Mouse (Mus musculus): ENCODE measurements around the gene Fis1.
A peak's percentile ranks its signal among the peaks of the same experiment; 100 is the strongest.

Fis1 gene

DNA sequence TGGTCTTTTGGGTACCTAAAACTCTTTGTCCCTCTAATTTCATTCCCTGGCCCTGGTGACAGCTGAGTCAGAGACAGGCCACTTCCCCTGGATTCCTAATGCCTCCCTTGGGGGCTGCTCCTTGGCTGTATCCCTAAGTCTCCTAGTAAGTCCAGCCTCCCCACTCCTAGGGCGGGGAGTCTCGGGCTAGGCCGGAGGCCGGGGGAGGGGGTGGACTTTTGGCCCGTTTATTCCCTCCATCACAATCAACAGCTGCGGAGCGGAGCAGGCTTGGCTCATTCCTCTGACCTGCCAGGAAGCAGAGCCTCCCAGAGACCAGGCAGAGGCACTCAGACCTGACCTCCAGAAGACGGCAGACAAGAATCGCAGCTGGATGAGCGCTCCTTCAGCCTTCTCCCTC is 14.5 kb downstream of the Fis1 start:
- DNase-seq (ENCODE audit: low spot score) = no peak

DNA sequence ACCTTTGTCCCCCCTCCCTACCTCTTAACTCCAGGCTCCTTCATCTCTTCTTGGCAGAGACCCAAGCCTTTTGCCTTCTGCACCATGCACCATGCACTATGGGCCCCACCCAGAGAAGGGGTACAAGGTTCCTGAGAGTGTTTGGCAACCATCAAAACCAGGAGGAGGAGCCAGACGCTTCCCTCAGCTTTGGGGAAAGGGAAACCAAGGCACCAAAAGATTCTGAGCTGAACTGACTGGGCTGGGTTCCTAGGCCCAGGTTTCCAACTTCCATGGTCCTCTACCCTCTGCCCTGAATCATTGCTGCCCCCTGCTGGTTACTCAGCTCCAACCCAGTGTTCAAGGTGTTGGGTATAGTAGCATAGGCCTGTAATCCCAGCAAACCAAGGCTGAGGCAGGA is 17.6 kb downstream of the Fis1 start:
- no peak for DNase-seq (ENCODE audit: low spot score)

DNA sequence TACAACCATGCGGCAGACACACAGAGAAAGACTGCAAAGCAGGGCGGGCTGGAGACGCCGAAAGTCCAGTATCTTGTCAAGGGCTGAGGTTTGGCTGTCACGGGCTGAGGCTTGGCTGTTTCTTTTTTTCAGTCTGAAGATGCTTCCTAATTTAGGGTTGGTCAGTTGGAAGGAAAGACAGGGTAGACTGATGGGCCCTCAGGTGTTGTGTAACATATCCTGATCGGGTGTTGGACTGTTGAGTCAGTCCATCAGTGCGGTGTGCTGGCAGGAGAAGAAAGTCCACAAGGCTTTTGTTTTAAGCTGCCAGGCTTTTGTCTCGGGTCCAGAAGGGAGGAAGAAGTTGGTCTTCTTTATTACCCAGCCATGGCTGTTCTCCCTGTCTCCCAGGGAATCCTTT is 20.6 kb downstream of the Fis1 start:
- no peak for DNase-seq (ENCODE audit: low spot score)

DNA sequence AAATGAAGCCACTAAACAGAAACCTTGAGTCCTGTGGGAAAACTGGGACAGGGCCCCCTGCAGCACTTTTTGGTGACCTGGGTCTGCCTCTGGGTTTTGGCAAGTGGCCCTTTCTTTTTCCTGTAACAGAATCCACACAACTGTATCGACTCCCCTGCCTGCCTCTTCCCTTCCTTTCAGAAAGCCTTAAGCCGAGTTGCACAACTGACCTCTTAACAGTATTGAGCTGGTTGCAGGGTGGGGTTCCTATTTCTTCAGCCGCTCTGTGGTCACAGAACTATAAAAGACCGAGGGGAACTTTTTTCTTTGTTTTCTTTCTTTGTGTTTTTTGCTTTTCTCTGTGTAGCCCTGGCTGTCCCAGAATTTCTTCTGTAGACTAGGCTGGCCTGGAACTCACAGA is 24.7 kb downstream of the Fis1 start:
- no peak for DNase-seq (ENCODE audit: low spot score)

DNA sequence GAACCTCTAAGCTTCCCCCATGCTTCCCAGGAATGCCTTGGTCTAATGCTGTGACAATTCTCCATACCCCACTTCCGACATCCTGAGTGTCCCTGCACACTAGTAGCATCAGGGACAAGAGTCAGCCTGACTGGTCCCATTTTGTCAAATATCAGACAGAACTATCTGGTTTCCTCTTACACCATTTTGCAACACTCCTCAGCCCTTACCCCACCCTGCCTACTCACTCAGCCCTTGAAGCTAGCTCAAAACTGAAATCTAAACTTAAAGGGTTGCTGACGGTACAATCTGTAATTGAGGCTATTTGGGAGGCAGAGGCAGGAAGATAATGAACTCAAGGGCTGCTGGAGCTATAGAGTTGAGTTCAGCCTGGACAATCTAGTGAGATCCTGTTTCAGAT is 26.7 kb downstream of the Fis1 start:
- DNase-seq (ENCODE audit: low spot score) = no peak

DNA sequence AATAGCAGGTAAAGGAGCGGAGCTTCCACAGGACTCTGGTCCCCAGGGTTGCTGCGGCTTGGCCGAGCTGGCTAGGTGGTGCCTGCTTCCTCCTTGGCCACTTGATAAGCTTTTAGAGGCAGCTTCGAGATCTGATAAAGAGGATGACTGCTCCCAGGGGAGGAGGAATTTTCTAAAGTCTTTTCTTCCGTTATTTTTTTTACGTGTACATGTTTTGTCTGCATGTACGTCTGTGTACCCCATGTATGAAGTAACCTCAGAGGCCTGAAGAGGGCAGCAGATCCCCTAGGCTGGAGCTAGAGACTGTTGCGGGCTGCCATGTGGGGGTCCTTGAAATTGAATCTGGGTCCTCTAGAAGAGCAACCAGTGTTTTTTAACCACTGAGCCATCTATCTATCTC is 27.9 kb downstream of the Fis1 start:
- no peak for DNase-seq (ENCODE audit: low spot score)

DNA sequence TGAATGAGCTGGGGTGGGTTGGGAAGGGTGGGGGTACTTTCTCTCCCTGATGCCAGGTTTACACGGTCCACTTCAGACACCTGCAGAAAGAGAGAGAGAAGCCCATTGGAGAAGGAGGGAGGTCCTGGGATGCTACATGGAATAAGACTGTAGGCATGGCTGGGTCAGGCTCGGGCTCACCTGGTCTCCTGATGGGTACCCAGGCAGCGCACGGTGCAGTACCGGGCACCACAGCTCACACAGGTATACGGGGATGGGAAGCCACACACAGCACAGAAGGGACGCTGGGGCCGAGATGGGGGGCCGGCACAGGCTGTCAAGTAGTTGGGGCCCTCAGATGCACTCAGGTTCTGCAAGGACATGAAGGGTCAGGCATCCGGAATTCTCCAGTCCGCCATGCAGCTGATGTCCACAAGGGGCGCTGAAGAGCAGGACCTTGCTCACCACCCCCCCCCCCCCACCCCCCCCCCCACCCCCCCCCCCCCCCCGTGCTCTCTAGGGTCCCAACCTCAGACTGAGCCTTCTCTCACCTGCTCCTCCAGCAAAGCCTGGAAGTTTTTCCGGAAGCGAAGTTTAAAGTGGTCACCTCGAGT is 29.4 kb downstream of the Fis1 start:
- no peak for DNase-seq (ENCODE audit: low spot score)

DNA sequence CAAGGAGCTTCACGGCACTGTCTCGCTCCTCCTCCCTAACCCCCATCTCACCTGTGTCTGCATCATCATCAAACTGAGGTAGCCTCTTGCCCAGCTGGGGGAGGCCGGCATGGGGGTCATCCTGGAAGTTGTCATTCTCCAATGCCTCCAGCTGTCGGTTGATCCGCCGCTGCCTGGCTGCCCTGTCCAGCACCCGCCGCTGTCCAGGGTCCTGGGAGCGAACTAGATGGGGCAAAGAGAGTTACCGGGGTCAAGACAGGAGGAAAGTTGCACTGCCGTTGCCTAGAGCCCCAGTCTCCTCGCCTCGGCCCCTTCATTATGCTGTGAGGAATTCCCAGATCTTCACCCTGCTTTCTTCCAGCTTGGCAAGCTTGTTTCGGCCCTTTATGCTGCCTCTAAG is 31.8 kb downstream of the Fis1 start:
- DNase-seq (ENCODE audit: low spot score) = no peak

DNA sequence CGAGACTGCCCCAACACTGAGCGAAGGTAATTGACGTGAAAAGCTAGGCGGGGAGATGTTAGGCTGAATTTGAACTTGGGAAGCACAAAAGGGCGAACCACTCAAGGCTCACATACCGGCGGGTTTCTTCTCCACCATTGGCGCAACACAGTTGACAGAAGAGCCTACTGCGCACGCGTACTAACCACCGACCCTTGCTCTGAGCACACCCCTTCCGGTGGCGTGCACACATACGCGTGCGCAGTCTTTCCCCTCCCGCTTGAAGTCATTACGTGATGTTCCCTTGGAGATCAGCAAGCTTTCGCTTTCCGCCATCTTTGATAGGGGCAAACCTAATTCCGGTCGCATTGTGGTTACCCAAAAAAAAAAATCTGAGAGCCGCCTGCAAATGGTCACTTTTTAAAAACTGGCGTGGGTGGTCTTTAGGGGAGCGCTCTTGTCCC is 33.6 kb downstream of the Fis1 start, which contains the start of gene Plod3:
Gene Plod3 (plus strand): TSS at position 325 of the 443 bp plus-strand sequence.
- DNase-seq (ENCODE audit: low spot score) = peak; percentile 88

DNA sequence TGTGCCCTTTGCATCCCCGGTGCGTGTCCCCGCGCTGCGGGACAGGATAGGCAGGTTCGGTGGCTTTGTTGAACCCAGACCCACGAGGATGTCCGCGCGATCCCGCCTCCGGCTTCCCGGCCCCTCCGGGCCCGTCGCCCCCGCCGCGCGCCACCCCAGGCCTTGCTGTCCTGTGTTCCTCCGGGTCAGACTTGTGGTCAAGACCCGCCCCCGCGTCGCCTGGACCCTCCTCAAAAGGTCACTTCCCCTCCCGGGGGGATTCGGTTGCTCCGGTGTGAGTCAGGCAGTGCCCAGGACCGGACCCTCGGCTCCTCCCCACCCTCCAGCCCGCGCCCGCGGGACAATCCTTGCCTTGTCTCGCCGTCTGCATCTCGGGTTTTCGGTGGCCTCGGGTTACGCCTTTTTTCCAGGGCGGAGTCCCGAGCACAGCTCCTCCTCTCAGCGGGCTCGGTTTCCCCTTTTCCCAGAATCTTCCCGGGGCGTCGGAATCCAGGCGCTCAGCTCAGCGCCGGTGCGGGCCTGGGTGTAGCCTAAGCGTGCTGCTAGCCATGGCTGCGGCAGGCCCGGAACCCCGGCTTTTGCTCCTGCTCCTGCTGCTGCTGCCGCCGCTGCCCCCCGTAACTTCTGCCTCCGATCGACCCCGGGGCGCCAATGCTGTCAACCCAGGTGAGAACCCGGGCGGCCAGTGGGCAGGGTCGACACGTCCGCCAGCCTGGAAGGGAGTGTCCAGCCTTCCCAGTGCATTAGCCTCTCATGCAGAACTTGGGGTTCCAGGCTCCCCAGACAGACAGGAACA is 34.3 kb downstream of the Fis1 start:
- peak; percentile 52 for DNase-seq (ENCODE audit: low spot score)

DNA sequence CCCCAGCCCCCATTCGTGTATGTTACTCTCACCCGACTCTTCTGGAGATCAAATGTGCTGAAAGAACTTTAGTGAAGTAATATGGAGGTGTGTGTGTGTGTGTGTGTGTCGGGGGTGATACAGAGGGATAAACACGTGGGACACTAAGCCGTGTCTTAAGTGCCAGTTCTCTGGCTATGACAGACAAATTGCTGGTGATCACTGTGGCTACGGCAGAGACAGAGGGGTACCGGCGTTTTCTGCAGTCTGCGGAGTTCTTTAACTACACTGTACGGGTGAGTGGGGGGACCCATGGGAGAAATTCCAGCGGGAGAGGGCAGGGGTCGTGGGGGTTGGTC is 34.8 kb downstream of the Fis1 start, which contains the start of gene Znhit1:
Gene Znhit1 (minus strand): TSS at position 88 of the 338 bp plus-strand sequence.
- no peak for DNase-seq (ENCODE audit: low spot score)

DNA sequence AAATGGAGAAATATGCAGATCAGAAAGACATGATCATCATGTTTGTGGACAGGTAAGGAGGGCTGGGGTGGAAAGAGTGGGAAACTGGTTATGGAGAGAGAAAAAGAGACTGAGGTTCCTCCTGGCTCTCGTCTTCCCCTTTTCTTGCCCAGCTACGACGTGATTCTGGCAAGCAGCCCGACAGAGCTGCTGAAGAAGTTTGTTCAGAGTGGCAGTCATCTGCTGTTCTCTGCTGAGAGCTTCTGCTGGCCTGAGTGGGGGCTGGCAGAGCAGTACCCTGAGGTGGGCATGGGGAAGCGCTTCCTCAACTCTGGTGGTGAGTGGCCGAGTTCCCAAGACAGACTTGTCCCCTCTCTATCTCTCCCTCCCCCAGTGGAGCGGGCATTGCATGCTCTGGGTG is 35.3 kb downstream of the Fis1 start:
- no peak for DNase-seq (ENCODE audit: low spot score)

DNA sequence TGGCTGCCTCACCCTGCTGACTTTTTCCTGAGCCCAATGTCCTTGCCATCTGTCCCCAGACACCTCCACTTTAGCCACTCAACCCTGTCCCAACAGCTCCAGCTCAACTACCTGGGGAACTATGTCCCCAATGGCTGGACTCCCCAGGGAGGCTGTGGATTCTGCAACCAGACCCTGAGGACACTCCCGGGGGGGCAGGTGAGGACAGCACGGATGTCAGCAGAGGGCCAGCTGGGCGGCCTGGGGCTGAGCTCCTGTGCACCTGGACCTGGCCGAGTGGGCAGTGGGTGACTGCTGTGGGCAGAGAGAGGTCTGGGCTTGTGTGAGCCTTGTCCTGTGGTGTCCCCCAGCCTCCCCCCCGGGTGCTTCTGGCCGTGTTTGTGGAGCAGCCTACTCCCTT is 36.7 kb downstream of the Fis1 start:
- no peak for DNase-seq (ENCODE audit: low spot score)

DNA sequence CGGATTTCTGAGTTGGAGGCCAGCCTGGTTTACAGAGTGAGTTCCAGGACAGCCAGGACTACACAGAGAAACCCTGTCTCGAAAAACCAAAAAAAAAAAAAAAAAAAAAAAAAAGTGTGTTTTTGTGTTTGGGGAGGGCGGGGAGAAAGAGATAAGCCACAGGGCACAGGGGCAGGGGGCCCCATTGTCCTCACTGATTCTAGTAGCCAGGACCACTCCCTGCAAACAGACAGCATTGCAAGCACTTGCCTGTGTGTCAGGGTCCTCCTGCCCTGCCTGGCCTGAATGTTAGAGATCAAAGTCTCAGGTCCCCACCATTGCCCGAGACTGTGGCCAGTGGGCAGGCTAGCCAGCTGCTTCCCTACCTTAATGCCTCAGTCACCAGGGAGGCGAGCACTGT is 46.4 kb downstream of the Fis1 start:
- no peak for DNase-seq (ENCODE audit: low spot score)

DNA sequence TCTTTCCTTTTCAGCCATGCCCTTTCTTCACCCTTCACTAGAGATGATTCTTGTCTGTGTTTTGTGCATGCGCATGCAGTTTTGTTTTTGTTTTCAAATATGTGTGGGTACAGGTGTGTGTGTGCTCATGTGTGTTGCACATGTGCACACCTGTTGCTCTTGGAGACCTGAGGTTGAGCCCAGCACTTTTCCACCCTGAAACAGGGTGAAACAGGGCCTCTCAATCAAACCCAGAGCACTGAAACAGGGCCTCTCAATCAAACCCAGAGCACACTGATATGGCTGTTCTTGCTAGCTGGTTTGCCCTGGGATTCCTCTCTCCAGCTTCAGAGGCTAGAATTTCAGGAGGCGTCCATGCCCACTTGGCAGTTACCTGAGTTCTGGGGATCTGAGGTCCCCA is 47.5 kb downstream of the Fis1 start:
- DNase-seq (ENCODE audit: low spot score) = no peak

DNA sequence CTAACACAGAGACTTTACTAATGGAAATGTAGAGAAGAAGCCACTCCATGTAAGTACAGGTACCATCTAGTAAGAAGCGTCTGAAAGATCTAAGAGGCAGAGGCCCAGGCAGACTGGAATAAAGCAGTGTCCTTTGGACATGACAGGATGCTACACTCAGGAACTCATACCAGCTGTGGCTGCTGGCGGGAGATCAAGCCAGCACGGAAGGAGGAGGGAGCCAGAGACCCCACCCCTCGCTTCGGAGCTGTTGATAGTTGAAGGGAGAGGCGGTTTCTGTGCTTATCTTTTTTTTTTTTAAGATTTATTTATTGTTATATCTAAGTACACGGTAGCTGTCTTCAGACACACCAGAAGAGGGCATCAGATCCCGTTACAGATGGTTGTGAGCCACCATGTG is 54.2 kb downstream of the Fis1 start:
- no peak for DNase-seq (ENCODE audit: low spot score)

DNA sequence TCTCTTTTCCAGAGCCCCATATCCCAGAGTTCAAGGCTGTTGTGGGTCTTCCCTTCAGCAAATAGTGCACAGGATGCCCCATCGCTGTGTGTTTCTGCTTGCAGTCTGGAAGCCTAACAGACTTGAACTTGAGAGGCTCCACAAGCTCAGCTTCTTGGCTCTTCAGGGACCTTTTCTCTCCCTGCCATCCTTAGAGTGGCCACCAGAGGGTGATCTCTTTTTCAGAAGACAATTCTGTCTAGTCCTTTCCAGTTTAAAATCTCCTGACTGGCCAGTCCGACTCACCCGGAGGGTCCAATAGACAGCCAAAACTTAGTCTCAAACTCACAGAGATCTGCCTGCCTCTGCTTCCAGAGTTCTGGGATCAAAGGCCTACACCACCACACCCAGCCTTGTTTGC is 56.9 kb downstream of the Fis1 start:
- DNase-seq (ENCODE audit: low spot score) = no peak

DNA sequence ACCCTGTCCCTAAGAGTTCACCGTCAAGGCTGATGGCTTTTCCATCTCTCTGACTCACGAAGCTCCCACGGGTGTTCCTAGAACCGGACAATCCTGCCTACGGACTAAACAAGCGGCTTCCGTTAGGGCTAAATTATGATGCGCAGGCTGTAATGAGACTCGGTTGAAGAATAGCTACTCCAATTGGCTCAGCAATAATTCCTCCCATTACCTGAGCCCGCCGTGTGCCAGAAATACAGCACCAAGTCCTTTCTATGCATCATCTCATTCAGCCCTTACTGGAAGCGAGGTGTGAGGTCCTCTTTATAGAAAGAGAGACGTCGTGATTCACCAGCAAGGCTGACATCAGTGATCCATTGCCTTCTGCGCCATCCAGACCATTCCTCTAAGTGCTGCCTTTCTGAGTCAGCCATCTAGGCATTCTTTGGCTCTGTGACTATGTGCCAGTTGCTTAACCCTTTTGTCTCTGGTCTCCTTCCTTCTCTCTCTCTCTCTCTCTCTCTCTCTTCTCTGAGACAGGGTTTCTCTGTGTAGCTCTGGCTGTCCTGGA is 59.4 kb downstream of the Fis1 start:
- no peak for DNase-seq (ENCODE audit: low spot score)

All from layer of hippocampus, adult 9-10 months (tissue).